Mouse (Mus musculus) embryonic fibroblast, embryonic 13.5 days (primary cell): ENCODE data around the gene Map1lc3b.

Source experiments
- CTCF ChIP-seq: IDR thresholded peaks from 2 replicates; pipeline ENCODE4 v1.5.1; 2011; ENCODE audit warnings: mild to moderate bottlenecking, control low read depth, low read length, moderate library complexity, borderline replicate concordance; ENCODE audit not compliant: insufficient read depth
- POLR2A ChIP-seq: IDR thresholded peaks from 2 replicates; pipeline ENCODE4 v1.6.1; 2011; ENCODE audit warnings: low read depth, mild to moderate bottlenecking, control low read depth, low read length, moderate library complexity

DNA sequence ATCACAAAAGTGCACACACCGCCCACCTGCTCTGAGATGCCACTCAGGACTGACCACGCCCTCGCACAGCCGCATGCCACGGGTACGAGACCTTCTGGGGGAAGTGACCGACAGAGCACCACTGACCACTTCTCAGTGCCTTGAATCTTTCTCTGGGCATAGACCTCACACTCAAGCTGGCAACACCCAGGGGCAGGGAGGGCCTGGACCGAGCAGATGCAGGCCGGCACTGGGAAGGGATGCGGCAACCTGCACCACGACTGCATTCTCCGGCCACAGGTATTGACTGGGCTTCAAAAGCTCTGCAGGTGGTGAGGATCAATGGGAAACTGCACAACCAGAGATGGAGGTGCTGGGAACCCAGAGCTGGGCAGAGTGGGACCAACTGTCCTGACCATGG, 12.2 kb downstream of the Map1lc3b start:
- no peak for TF ChIP-seq CTCF
- TF ChIP-seq POLR2A: no peak
